ENCODE assay signal across 7 mouse cellular contexts in the genomic region with DNA sequence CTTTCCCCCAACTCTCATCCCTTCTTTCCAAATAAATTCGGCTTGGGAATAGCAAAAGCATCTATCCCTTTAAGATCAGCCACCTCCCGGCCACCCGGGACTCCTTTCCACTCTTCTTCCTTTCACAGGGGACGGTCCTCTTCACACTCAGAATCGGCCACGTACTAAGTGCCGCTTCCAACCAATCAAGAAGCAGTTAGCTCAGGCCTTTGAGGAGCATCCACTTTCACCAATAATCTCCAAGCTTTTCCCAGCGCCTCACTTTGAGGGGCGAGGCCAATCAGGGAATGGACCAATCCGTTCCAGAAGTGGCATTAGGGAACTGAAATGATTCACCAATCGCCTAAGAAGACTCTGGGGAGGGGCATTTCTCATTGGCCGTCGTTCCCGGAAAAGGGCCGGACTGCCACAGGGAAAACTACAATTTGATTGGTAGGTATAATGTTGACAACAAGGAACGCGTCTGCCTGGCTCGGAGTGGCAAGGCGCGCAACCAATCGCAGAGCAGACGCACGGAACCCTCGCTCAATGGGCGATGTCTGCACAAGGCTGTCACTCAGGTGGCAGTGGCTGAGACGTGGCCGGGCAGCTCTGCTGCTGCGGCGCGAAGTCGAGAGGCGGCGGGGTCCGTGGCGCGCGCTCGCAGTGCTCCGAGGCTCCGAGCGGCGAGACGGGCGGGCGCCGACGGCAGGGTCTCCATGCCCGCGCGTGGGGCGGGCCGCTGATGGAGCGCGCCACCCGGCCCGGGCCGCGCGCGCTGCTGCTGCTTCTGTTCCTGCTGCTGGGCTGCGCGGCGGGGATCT. TPM values are rescaled to one million over a fixed set of nuclear protein-coding genes. Genes with fewer than 3 reads are reported as not detected.
DNase-seq lines count a peak whose midpoint lies in the region; ATAC-seq and TF ChIP-seq lines count a peak whose summit lies in the region.

A gene (plus strand): TSS at position 514 of the 803 bp plus-strand sequence.

- peak within 1 kb of the TSS; percentile 85 for H3K9ac ChIP-seq in intestine, postnatal 0 days (ENCODE audit: low read depth, low read length)
- H3K9ac ChIP-seq in midbrain, embryonic 12.5 days (replicated peaks): peak within 1 kb of the TSS; percentile 86

- no peak for TF ChIP-seq CTCF in intestine, postnatal 0 days (IDR thresholded peaks at IDR 0.05; ENCODE audit: low read depth)
- peak; percentile 17; the same call in 1 of the 2 replicates for TF ChIP-seq CTCF in small intestine, adult 2 months (IDR thresholded peaks at IDR 0.05; ENCODE audit: extremely low read depth, insufficient read length, insufficient replicate concordance, low read depth, low read length)

- peak within 1 kb of the TSS; percentile 94 for H3K4me3 ChIP-seq in embryonic facial prominence, embryonic 10.5 days
- H3K4me3 ChIP-seq in intestine, postnatal 0 days (ENCODE audit: low read depth, low read length): peak within 1 kb of the TSS; percentile 86
- peak within 1 kb of the TSS; percentile 91 for H3K4me3 ChIP-seq in midbrain, embryonic 12.5 days
- peak within 1 kb of the TSS; percentile 91 for H3K4me3 ChIP-seq in small intestine, adult 2 months (ENCODE audit: low read depth, low read length)

- peak; percentile 88 for TF ChIP-seq POLR2A in small intestine, adult 2 months (IDR thresholded peaks at IDR 0.05; ENCODE audit: low read depth, low read length)

- peak within 1 kb of the TSS; percentile 89 for H3K4me2 ChIP-seq in intestine, postnatal 0 days (replicated peaks; ENCODE audit: low read depth)
- peak within 1 kb of the TSS; percentile 78 for H3K4me2 ChIP-seq in midbrain, embryonic 12.5 days (replicated peaks)

- peak; percentile 97 for DNase-seq in adrenal gland, postnatal 10 days
- peak; percentile 96 for DNase-seq in embryonic facial prominence, embryonic 10.5 days (ENCODE audit: low spot score)
- DNase-seq in gonadal fat pad, adult 2 months (ENCODE audit: low read depth): peak; percentile 99
- DNase-seq in left cerebral cortex, postnatal 4 days: peak; percentile 98

- H3K27me3 ChIP-seq in embryonic facial prominence, embryonic 10.5 days (replicated peaks; ENCODE audit: low read depth, poor library complexity, severe bottlenecking): no peaks in the 10 kb centered on the region
- H3K27me3 ChIP-seq in intestine, postnatal 0 days (replicated peaks; ENCODE audit: control insufficient read depth, insufficient read depth, low read length): no peaks in the 10 kb centered on the region
- no peaks in the 10 kb centered on the region for H3K27me3 ChIP-seq in midbrain, embryonic 12.5 days
- H3K27me3 ChIP-seq in small intestine, adult 2 months (ENCODE audit: control insufficient read depth, insufficient read depth, low read length): no peaks in the 10 kb centered on the region

- no peaks in the 10 kb centered on the region for H3K36me3 ChIP-seq in embryonic facial prominence, embryonic 10.5 days (replicated peaks)
- H3K36me3 ChIP-seq in intestine, postnatal 0 days (ENCODE audit: control insufficient read depth, insufficient read depth): no peaks in the 10 kb centered on the region
- H3K36me3 ChIP-seq in midbrain, embryonic 12.5 days: no peaks in the 10 kb centered on the region
- no peaks in the 10 kb centered on the region for H3K36me3 ChIP-seq in small intestine, adult 2 months (ENCODE audit: control insufficient read depth, insufficient read depth, low read length)

- peaks cover 38% of the 10 kb centered on the region for H3K4me1 ChIP-seq in embryonic facial prominence, embryonic 10.5 days
- H3K4me1 ChIP-seq in intestine, postnatal 0 days (replicated peaks; ENCODE audit: control insufficient read depth, insufficient read depth, low read length): peaks cover 14% of the 10 kb centered on the region; the same call in 1 of the 2 replicates
- H3K4me1 ChIP-seq in midbrain, embryonic 12.5 days: peaks cover 30% of the 10 kb centered on the region
- peaks cover 6% of the 10 kb centered on the region; the same call in 1 of the 2 replicates for H3K4me1 ChIP-seq in small intestine, adult 2 months (ENCODE audit: control insufficient read depth, insufficient read depth, insufficient read length, low read length)

- intact Hi-C loops in left cerebral cortex, postnatal 4 days (cut with DNase I): no loop called here

- under 1% methylated on average over 63 of the region's 63 CpGs for WGBS in embryonic facial prominence, embryonic 10.5 days
- WGBS in intestine, postnatal 0 days: under 1% methylated on average over 61 of the region's 63 CpGs
- WGBS in midbrain, embryonic 12.5 days: under 1% methylated on average over 61 of the region's 63 CpGs
- under 1% methylated on average over 62 of the region's 63 CpGs for WGBS in small intestine, adult 2 months

- H3K27ac ChIP-seq in embryonic facial prominence, embryonic 10.5 days (replicated peaks): peak within 1 kb of the TSS; percentile 89
- H3K27ac ChIP-seq in intestine, postnatal 0 days (ENCODE audit: low read depth, low read length): peak within 1 kb of the TSS; percentile 95
- H3K27ac ChIP-seq in midbrain, embryonic 12.5 days (replicated peaks): peak within 1 kb of the TSS; percentile 89
- peak within 1 kb of the TSS; percentile 87 for H3K27ac ChIP-seq in small intestine, adult 2 months (ENCODE audit: insufficient read depth, low read depth, low read length)

- H3K9me3 ChIP-seq in embryonic facial prominence, embryonic 10.5 days: no peaks in the 10 kb centered on the region
- no peaks in the 10 kb centered on the region for H3K9me3 ChIP-seq in intestine, postnatal 0 days (ENCODE audit: control insufficient read depth)
- no peaks in the 10 kb centered on the region for H3K9me3 ChIP-seq in midbrain, embryonic 12.5 days

- peak; percentile 99 for ATAC-seq in intestine, postnatal 0 days
- peak; percentile 99 for ATAC-seq in midbrain, embryonic 12.5 days (ENCODE audit: low FRiP score, low read depth)

RNA-seq across cellular contexts. Expression of the gene that starts here (rescaled TPM):
- 10 to 100 TPM; 17.2 to 21.7 TPM for total RNA-seq in adrenal gland, postnatal 10 days (2021)
- polyA plus RNA-seq in embryonic facial prominence, embryonic 10.5 days (2016; fragmentation: Nextera tagmentation; extraction: Ambion mirVana): 7.7 and 9.0 TPM in 2 replicates
- polyA plus RNA-seq in gonadal fat pad, adult 2 months (2012; rRNA removed): 20.2 and 21.4 TPM in 2 replicates
- 8.4 and 9.6 TPM in 2 replicates for polyA plus RNA-seq in intestine, postnatal 0 days (2015; fragmentation: Nextera tagmentation; extraction: Ambion mirVana)
- total RNA-seq in left cerebral cortex, postnatal 4 days (2021): 10 to 100 TPM; 20.1 to 21.1 TPM
- 14.4 and 15.6 TPM in 2 replicates for polyA plus RNA-seq in midbrain, embryonic 12.5 days (2016; fragmentation: Nextera tagmentation; extraction: Ambion mirVana)
- polyA plus RNA-seq in small intestine, adult 2 months (2012; rRNA removed): 12.5 and 24.5 TPM in 2 replicates

Comparison
In these comparisons a context has a peak if more than half of its experiments do, and no peak if none do; other contexts are left out.
1. Peak in every context shown above with its lines: DNase-seq, ATAC-seq, H3K4me3 ChIP-seq and H3K27ac ChIP-seq.